Mouse (Mus musculus) kidney, postnatal 0 days (tissue): ENCODE results near the gene Iqgap2. TPM values are rescaled to one million over a fixed set of nuclear protein-coding genes. Genes with fewer than 3 reads are reported as not detected.
A peak's percentile ranks its signal among the peaks of the same experiment; 100 is the strongest.

ENCODE experiments used
- ATAC-seq: fragments of 200-750 bp; cut with Nextera tagmentation; replicated peaks from 2 replicates; pipeline ENCODE4 v1.8.0; 2017; ENCODE audit warnings: low read depth, moderate number of reproducible peaks, moderate TSS enrichment, moderate library complexity; ENCODE audit not compliant: low FRiP score
- DNase-seq: peaks from one replicate; pipeline ENCODE4 v3.0.0-alpha.2; 2016; ENCODE audit warnings: low spot score
- H3K27ac ChIP-seq: fragments of 300-500 bp; sonication (generic); 2 replicates; pipeline ENCODE4 v1.5.1; 2014; ENCODE audit warnings: mild to moderate bottlenecking
- H3K27me3 ChIP-seq: fragments of 300-500 bp; sonication (generic); 2 replicates; pipeline ENCODE4 v1.6.1; 2014; ENCODE audit warnings: low read length, mixed read lengths; ENCODE audit not compliant: insufficient read depth
- H3K36me3 ChIP-seq: fragments of 300-500 bp; sonication (generic); 2 replicates; pipeline ENCODE4 v1.6.1; 2014; ENCODE audit warnings: low read length, mixed read lengths; ENCODE audit not compliant: insufficient read depth
- H3K4me1 ChIP-seq: fragments of 300-500 bp; sonication (generic); replicated peaks from 2 replicates; pipeline ENCODE4 v1.6.1; 2014; ENCODE audit warnings: antibody characterized with exemption, low read length, mixed read lengths; ENCODE audit not compliant: insufficient read depth
- H3K4me2 ChIP-seq: fragments of 300-500 bp; sonication (generic); 2 replicates; pipeline ENCODE4 v1.6.1; 2014; ENCODE audit warnings: mild to moderate bottlenecking, low read length, moderate library complexity, mixed read lengths
- H3K4me3 ChIP-seq: fragments of 300-500 bp; sonication (generic); replicated peaks from 2 replicates; pipeline ENCODE4 v1.5.1; 2014; ENCODE audit warnings: low read depth, low read length
- H3K9ac ChIP-seq: fragments of 300-500 bp; sonication (generic); 2 replicates; pipeline ENCODE4 v1.6.1; 2014; ENCODE audit warnings: low read depth, low read length
- H3K9me3 ChIP-seq: fragments of 300-500 bp; sonication (generic); replicated peaks from 2 replicates; pipeline ENCODE4 v1.6.1; 2016; ENCODE audit warnings: low read length, inconsistent platforms, mixed read lengths
- CTCF ChIP-seq: IDR thresholded peaks from 2 replicates; pipeline ENCODE4 v1.5.1; 2016; ENCODE audit warnings: antibody characterized with exemption, low read depth, mild to moderate bottlenecking, moderate library complexity
- WGBS: fragments of 180-500 bp; shearing (Covaris S2); extraction: QIAGEN DNeasy Blood & Tissue Kit; methylation state at CpG from one replicate; pipeline ENCODE4 v1.1.7; 2014; 5-methylcytosine and 5-hydroxymethylcytosine counted together
- polyA plus RNA-seq: library from polyadenylated mRNA; unstranded; fragments of >200 nt; fragmentation: Nextera tagmentation; extraction: Ambion mirVana; gene quantifications from 2 replicates; pipeline ENCODE4 v1.2.1, GENCODE M21; 2015

Iqgap2 gene
- polyA plus RNA-seq, 1 experiment from 2014 or later, result 9.8 TPM

- Histone ChIP-seq H3K9me3 (no peaks in the 10 kb centered on the region), H3K27me3 (no peaks in the 10 kb centered on the region), H3K4me1 (no peaks in the 10 kb centered on the region), H3K27ac (no peak overlapping the region), H3K4me2 (peak overlapping the region; percentile 36), H3K36me3 (no peaks in the 10 kb centered on the region), H3K9ac (no peak overlapping the region), H3K4me3 (no peak overlapping the region; the same call in 1 of the 2 replicates)
- 56% methylated on average over 14 of the region's 14 CpGs for WGBS
- peak; percentile 90 for TF ChIP-seq CTCF
- ATAC-seq, result peak; percentile 72; the same call in 1 of the 2 replicates
- DNase-seq, result peak; percentile 91
These were observed 172.1 kb downstream of the Iqgap2 start for GRCm38 (mm10) chr13:95719320-95720232.

- Histone ChIP-seq H3K36me3 (no peaks in the 10 kb centered on the region), H3K4me1 (no peaks in the 10 kb centered on the region), H3K9me3 (no peaks in the 10 kb centered on the region), H3K27ac (no peak overlapping the region), H3K4me2 (no peak overlapping the region), H3K9ac (no peak overlapping the region), H3K4me3 (no peak overlapping the region), H3K27me3 (no peaks in the 10 kb centered on the region)
- TF ChIP-seq CTCF, result no peak
- ATAC-seq (no peak), DNase-seq (no peak)
- WGBS, result 65% methylated on average over 4 of the region's 4 CpGs
These were observed 176.4 kb downstream of the Iqgap2 start for GRCm38 (mm10) chr13:95715356-95715755.

GRCm38 (mm10) chr13:95714271-95714975, 177.3 kb downstream of the Iqgap2 start:
- H3K9ac ChIP-seq, result no peak overlapping the region
- H3K4me3 ChIP-seq, result no peak overlapping the region
- ATAC-seq (no peak), DNase-seq (no peak)
- no peaks in the 10 kb centered on the region for H3K4me1 ChIP-seq
- no peak overlapping the region for H3K27ac ChIP-seq
- H3K9me3 ChIP-seq, result no peaks in the 10 kb centered on the region
- 60% methylated on average over 3 of the region's 3 CpGs for WGBS
- TF ChIP-seq CTCF, result no peak
- no peaks in the 10 kb centered on the region for H3K27me3 ChIP-seq
- no peaks in the 10 kb centered on the region for H3K36me3 ChIP-seq
- H3K4me2 ChIP-seq, result no peak overlapping the region

GRCm38 (mm10) chr13:95712570-95713268, 179.0 kb downstream of the Iqgap2 start:
- Histone ChIP-seq H3K9ac (no peak overlapping the region), H3K36me3 (no peaks in the 10 kb centered on the region), H3K4me1 (no peaks in the 10 kb centered on the region), H3K4me3 (no peak overlapping the region), H3K4me2 (no peak overlapping the region), H3K27me3 (no peaks in the 10 kb centered on the region), H3K9me3 (no peaks in the 10 kb centered on the region), H3K27ac (no peak overlapping the region)
- no peak for TF ChIP-seq CTCF
- WGBS, result 89% methylated on average over 9 of the region's 9 CpGs
- DNase-seq, result no peak
- no peak for ATAC-seq

- Histone ChIP-seq H3K27ac (no peak overlapping the region), H3K4me2 (no peak overlapping the region), H3K27me3 (no peaks in the 10 kb centered on the region), H3K4me3 (no peak overlapping the region), H3K9ac (no peak overlapping the region), H3K36me3 (no peaks in the 10 kb centered on the region), H3K9me3 (no peaks in the 10 kb centered on the region), H3K4me1 (no peaks in the 10 kb centered on the region)
- DNase-seq (no peak), ATAC-seq (no peak)
- no peak for TF ChIP-seq CTCF
These were observed 179.7 kb downstream of the Iqgap2 start for GRCm38 (mm10) chr13:95712054-95712453.

GRCm38 (mm10) chr13:95705589-95705988, 186.1 kb downstream of the Iqgap2 start:
- ATAC-seq (no peak), DNase-seq (no peak)
- Histone ChIP-seq H3K27me3 (no peaks in the 10 kb centered on the region), H3K27ac (no peak overlapping the region), H3K4me3 (no peak overlapping the region), H3K36me3 (no peaks in the 10 kb centered on the region), H3K9ac (no peak overlapping the region), H3K4me1 (no peaks in the 10 kb centered on the region), H3K4me2 (no peak overlapping the region), H3K9me3 (no peaks in the 10 kb centered on the region)
- WGBS, result 92% methylated on average over 6 of the region's 6 CpGs
- no peak for TF ChIP-seq CTCF
